Mouse (Mus musculus) C2C12 (cell line): ENCODE measurements at regions not wholly inside any gene's neighbourhood (a gene's known extent, or its start where the extent isn't known, plus 50 kb on each side); places are given as distances from the start of the nearest gene placed in this dataset.

Experiments used
- CTCF ChIP-seq: IDR thresholded peaks from one replicate; pipeline ENCODE4 v1.5.1; 2011; ENCODE audit not compliant: control insufficient read depth, insufficient read depth, insufficient read length
- MYOG ChIP-seq: IDR thresholded peaks from one replicate; pipeline ENCODE4 v1.6.1; 2011; ENCODE audit not compliant: control insufficient read depth, insufficient read length; ENCODE audit errors: extremely low read depth

GRCm38 (mm10) chr13:116688714-116689113, 336.6 kb downstream of the Parp8 start:
- TF ChIP-seq CTCF (no peak), MYOG (no peak)
